Mouse (Mus musculus): Measurements from ENCODE around the gene Pcbp2. TPM values are rescaled to one million over a fixed set of nuclear protein-coding genes. Genes with fewer than 3 reads are reported as not detected.
A peak's percentile ranks its signal among the peaks of the same experiment; 100 is the strongest.

The Pcbp2 gene
- 144 TPM in 2 replicates for total RNA-seq (2017)

DNA sequence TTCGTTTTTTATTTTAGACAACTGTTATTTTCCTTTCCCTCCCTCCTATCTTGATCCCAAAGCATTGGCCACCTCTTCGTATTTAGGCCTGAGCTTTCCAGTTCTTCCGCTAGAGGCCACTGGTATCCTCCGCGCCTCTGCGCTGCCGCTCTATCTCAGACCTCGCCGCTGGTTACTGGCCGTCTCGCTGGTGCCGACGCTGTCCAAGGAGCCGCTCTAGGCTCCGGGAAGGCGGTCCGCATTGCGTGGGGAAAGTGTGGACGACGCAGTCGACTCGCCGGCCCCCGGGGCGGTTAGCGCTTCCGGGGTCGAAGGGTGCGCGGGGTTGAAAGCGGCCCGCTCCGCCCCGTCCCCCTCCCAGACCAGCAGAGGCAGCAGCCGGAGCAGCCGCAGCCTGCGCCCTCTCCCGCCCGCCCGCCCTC lies at the start of gene Pcbp2:
TSS of gene Pcbp2 (plus strand) at position 357 of the 422 bp plus-strand sequence.
- peak; percentile 98 for ATAC-seq (ENCODE audit: extremely low read depth, insufficient number of reproducible peaks, low FRiP score, poor library complexity, severe bottlenecking)

DNA sequence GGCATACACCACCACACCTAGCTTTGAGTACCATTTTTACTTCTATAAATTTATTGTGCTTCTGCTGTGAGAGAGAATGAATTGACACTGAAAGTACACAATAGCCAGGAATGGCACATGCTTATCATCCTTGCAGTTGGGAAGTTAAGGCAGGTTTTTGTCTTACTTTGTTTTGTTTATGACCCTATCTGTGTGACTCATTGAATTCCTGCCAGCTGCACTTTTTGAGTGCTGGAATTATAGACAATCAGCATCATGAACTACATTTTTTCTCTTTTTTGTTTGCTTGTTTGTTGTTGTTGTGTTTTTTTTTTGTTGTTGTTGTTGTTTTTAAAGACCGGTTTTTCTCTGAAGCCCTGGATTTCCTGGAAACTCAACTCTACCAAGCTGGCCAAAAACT lies 49.4 kb upstream of the Pcbp2 start:
- no peak for ATAC-seq (ENCODE audit: extremely low read depth, insufficient number of reproducible peaks, low FRiP score, poor library complexity, severe bottlenecking)

- peak; percentile 75 for ATAC-seq (ENCODE audit: extremely low read depth, insufficient number of reproducible peaks, low FRiP score, poor library complexity, severe bottlenecking)
Observed at GRCm38 (mm10) chr15:102421437-102421836, 48.9 kb upstream of the Pcbp2 start.

DNA sequence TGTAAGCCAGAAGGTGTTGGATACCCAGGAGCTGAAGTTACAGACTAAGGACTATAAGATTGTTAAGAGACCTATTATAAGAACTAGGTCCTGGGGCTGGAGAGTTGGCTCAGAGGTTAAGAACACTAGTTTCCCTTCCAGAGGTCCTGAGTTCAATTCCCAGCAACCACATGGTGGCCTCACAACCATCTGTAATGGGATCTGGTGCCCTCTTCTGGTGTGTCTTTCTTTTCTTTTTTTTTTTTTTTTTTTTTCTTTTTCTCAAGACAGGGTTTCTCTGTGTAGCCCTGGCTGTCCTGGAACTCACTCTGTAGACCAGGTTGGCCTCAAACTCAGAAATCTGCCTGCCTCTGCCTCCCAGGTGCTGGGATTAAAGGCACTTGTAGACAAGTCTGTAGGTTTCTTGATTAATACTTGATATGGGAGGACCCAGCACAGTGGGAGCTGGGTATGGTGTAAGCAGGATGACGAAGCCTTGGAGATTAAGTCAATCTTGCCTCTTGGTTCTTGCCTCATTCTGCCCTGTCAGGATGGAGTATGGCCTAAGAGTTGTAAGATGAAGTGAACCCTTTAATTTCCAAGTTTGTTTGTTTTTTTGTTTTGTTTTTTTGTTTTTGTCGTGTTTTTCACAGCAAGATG lies 46.6 kb upstream of the Pcbp2 start:
- ATAC-seq (ENCODE audit: extremely low read depth, insufficient number of reproducible peaks, low FRiP score, poor library complexity, severe bottlenecking), result no peak

GRCm38 (mm10) chr15:102424657-102425056 lies 45.7 kb upstream of the Pcbp2 start:
- ATAC-seq (ENCODE audit: extremely low read depth, insufficient number of reproducible peaks, low FRiP score, poor library complexity, severe bottlenecking), result no peak

DNA sequence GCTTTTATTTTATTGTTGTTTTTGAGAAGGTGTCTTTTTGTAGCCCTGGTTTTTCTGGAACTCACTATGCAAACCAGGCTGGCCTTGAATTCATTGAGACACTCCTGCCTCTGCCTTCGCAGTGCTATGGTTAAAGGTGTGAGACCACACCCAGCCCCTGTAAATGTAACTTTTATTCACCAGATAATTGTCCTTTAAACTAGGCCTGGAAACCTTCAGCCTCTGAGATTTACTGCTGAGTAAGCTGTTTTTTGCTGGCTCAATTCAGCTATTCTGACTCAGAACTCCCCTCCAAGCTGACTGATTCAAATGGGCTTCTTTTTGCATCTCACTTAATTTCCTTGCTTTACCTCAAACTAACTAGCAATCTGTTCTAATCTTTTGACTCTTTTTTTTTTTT lies 43.4 kb upstream of the Pcbp2 start:
- no peak for ATAC-seq (ENCODE audit: extremely low read depth, insufficient number of reproducible peaks, low FRiP score, poor library complexity, severe bottlenecking)

- ATAC-seq (ENCODE audit: extremely low read depth, insufficient number of reproducible peaks, low FRiP score, poor library complexity, severe bottlenecking), result no peak
Observed at GRCm38 (mm10) chr15:102432046-102432445, 38.3 kb upstream of the Pcbp2 start.

DNA sequence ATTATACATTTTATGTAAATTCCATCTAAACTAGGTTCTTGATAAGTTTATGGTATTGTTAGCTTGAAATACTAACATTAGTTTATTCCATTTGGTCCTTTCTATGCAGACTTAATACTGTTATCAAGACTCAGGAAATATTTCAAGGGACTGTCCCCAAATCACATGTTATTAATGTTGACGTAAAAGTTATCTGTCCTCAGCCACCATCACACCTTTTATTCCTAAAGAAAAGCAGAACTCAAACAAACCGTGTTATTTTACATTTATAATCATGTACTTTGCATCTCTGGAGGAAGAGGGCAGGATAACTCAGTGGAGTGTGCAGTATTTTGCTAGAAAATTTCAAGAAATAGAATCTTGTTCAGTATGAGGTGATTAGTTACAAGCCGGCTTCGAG lies 37.2 kb upstream of the Pcbp2 start:
- ATAC-seq (ENCODE audit: extremely low read depth, insufficient number of reproducible peaks, low FRiP score, poor library complexity, severe bottlenecking), result no peak

DNA sequence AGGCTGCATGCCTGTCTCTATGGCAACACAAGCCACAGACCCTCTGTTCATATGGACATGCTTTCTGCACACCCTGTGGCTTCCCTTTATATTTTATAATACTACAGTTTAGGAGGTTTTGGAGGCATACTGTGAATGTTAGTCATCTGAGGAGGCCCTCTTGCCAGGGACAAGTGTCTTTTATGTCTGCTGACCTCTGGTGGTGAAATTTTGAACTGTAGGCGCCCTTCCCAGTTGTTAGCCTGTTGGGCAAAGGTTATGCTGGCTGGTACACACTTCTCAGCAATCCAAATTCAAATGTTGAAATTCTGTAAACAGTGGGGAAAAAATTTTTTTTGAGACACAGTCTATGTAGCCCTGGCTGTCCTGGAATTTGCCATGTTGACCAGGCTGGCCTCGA lies 27.8 kb upstream of the Pcbp2 start:
- ATAC-seq (ENCODE audit: extremely low read depth, insufficient number of reproducible peaks, low FRiP score, poor library complexity, severe bottlenecking), result peak; percentile 69; the same call in 1 of the 2 replicates

- no peak for ATAC-seq (ENCODE audit: extremely low read depth, insufficient number of reproducible peaks, low FRiP score, poor library complexity, severe bottlenecking)
Observed at GRCm38 (mm10) chr15:102445146-102445545, 25.2 kb upstream of the Pcbp2 start, which contains the start of gene Amhr2. Amhr2 (plus strand) TSS chr15:102445367.

DNA sequence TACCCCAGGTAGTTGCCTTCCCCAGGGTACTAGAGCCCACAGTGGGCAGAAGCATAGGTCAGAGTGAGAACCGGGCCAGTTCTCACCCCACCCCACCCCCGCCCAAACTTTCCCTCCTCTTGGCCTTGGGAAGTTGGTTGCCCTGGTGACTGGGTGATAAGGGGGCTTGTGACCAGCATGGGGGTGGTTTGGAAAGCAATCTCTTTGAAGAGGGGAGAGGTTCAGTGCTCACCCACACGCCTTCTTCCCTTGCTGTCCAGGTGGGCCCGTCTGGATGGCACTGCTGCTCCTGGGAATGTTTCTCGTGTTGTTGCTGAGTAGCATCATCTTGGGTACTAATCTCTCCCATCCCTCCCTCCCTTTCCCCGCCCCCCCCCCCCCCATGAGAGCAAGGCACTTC lies 23.9 kb upstream of the Pcbp2 start:
- no peak for ATAC-seq (ENCODE audit: extremely low read depth, insufficient number of reproducible peaks, low FRiP score, poor library complexity, severe bottlenecking)

- ATAC-seq (ENCODE audit: extremely low read depth, insufficient number of reproducible peaks, low FRiP score, poor library complexity, severe bottlenecking), result no peak
Observed at GRCm38 (mm10) chr15:102449366-102449765, 21.0 kb upstream of the Pcbp2 start.

DNA sequence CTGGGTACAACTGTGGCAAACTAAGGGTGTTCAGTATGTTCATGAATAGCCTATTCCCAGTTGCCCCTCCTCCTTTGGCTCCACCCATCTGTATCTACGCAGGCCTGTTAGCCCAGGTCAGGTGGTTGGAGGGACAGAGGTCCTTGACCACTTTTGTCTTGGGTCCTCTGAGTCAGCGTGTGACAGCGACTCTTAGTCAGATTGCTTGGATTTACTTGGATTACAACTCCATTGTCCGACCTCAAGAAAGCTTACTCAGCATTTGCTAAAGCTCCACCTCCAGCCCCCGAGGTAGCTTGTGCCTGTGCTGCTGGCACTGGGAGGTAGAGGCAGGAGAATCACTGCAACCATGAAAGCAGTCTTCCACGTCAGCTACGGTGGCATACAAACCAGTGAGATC lies 19.4 kb upstream of the Pcbp2 start:
- no peak for ATAC-seq (ENCODE audit: extremely low read depth, insufficient number of reproducible peaks, low FRiP score, poor library complexity, severe bottlenecking)

GRCm38 (mm10) chr15:102451666-102452430 lies 18.5 kb upstream of the Pcbp2 start:
- no peak for ATAC-seq (ENCODE audit: extremely low read depth, insufficient number of reproducible peaks, low FRiP score, poor library complexity, severe bottlenecking)

- ATAC-seq (ENCODE audit: extremely low read depth, insufficient number of reproducible peaks, low FRiP score, poor library complexity, severe bottlenecking), result no peak
Observed at GRCm38 (mm10) chr15:102455993-102456392, 14.3 kb upstream of the Pcbp2 start.

DNA sequence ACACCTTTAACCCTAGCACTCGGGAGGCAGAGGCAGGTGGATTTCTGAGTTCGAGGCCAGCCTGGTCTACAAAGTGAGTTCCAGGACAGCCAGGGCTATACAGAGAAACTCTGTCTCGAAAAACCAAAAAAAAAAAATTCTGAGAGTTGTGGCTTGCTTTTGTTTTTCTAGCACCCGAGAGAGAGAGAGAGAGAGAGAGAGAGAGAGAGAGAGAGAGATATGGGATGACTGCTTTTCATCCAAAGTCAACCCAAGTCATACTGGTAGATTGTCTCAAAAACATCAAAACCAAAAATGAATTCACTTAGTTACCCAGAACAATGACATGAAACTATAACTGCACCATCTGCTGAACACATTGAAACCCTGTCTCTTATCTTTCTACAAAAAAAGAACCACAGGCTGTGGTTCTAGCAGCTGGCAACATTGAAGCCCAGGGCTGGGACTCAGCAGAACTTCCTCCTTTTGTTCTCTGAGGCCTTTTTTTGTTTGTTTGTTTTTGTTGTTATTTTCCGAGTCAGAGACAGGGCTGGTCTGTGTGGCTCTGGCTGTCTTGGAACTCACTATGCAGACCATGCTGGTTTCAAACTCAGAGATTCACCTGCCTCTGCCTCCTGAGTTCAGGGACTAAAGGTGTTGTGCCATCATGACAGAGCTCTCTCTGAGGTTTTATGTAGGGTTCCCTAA lies 12.1 kb upstream of the Pcbp2 start:
- ATAC-seq (ENCODE audit: extremely low read depth, insufficient number of reproducible peaks, low FRiP score, poor library complexity, severe bottlenecking), result no peak

DNA sequence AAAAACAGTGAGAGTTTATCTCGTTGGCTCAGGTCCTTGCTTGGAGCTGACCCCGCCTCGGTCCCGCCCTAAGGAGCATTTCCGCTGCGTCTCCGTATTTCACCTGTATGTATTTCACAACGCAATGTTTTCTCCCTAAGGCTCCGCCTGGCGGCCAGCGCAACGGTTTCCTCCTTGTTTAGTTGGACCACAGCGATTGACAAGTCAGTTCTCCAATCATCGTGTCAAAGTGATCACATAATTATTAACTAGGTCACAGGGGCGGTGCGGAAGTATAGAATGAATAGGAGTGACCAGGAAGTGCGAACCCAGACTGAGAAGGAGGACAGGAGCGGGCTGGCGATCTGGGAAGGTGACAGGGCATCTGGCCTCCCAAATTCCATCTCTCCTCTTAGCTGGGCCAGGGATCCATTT lies 11.4 kb upstream of the Pcbp2 start, which contains the start of gene Prr13:
TSS of gene Prr13 (plus strand) at position 125 of the 414 bp plus-strand sequence.
- peak; percentile 92 for ATAC-seq (ENCODE audit: extremely low read depth, insufficient number of reproducible peaks, low FRiP score, poor library complexity, severe bottlenecking)

DNA sequence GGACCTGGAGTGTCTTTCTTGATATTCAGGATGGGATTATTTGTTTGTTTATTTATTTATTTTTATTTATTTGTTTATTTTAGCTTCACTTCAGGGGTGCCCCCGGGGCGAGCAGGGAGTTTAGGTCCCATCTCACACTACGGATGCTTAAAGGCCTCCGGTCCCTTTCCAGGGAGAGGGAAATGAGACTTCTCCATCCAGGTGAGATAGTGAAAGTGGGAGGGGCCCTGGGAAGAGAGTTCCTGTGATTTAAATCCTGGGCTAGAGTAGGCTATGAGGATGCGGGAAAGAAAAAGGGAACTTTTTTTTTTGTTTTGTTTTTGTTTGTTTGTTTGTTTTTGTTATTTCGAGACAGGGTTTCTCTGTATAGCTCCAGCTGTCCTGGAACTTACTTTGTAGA lies 11.0 kb upstream of the Pcbp2 start:
- no peak for ATAC-seq (ENCODE audit: extremely low read depth, insufficient number of reproducible peaks, low FRiP score, poor library complexity, severe bottlenecking)

DNA sequence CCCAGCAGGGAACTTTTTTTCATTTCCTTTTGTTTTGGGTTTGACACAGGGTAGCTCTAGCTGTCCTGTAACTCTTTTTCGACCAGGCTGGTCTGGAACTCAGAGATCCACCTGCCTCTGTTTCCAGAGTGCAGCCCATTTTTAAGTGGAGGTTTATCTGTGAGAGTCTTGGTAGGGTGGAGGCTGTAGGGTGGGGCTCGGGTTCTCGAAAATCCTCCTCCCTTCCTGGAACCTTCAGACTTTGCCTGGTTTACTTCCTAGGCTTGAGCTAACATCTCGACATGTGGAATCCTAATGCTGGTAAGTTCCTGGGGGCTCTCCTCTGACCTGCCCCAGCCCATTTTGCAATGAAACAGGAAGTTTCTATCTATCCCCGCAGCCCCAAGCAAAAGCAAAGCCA lies 10.5 kb upstream of the Pcbp2 start:
- no peak for ATAC-seq (ENCODE audit: extremely low read depth, insufficient number of reproducible peaks, low FRiP score, poor library complexity, severe bottlenecking)

DNA sequence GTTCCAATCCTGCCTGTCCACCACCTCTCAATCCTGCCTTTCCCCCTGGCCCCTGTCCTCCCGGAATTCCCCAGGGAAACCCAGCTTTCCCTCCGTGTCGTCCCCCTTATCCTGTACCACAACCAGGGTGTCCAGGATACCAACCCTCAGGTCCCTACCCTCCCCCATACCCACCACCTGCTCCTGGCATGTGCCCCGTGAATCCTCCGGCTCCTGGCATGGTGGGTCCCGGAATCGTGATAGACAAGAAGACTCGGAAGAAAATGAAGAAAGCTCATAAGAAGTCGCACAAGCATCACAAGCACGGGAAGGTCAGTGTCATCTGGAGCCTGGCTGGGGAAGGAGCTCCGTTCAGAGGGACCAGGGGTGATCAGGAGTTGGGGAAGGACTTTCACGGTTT lies 9.9 kb upstream of the Pcbp2 start:
- no peak for ATAC-seq (ENCODE audit: extremely low read depth, insufficient number of reproducible peaks, low FRiP score, poor library complexity, severe bottlenecking)
